ENCODE assay signal across 8 mouse cellular contexts in genomic region chr11:35864981-35865604, GRCm38 (mm10). TPM values are rescaled to one million over a fixed set of nuclear protein-coding genes. Genes with fewer than 3 reads are reported as not detected.
DNase-seq lines count a peak whose midpoint lies in the region; ATAC-seq lines count a peak whose summit lies in the region.

No protein-coding gene starts in this region.

- no peaks in the 10 kb centered on the region for H3K27me3 ChIP-seq in heart, embryonic 12.5 days (replicated peaks)
- H3K27me3 ChIP-seq in heart, embryonic 11.5 days (ENCODE audit: control insufficient read depth, insufficient read depth, low read length), result no peaks in the 10 kb centered on the region
- H3K27me3 ChIP-seq in embryonic facial prominence, embryonic 13.5 days, result no peaks in the 10 kb centered on the region
- no peaks in the 10 kb centered on the region for H3K27me3 ChIP-seq in intestine, embryonic 16.5 days (replicated peaks; ENCODE audit: control insufficient read depth, insufficient read depth, low read length)
- H3K27me3 ChIP-seq in midbrain, embryonic 14.5 days (ENCODE audit: control insufficient read depth, insufficient read depth, low read length), result no peaks in the 10 kb centered on the region

- 43% methylated on average over 9 of the region's 9 CpGs for WGBS in heart, embryonic 12.5 days
- 37% methylated on average over 9 of the region's 9 CpGs for WGBS in heart, embryonic 11.5 days (ENCODE audit: insufficient replicate concordance)
- 16% methylated on average over 9 of the region's 9 CpGs for WGBS in embryonic facial prominence, embryonic 13.5 days
- WGBS in intestine, embryonic 16.5 days, result 39% methylated on average over 9 of the region's 9 CpGs
- 5% methylated on average over 9 of the region's 9 CpGs for WGBS in midbrain, embryonic 14.5 days

- no peak for ATAC-seq in heart, embryonic 12.5 days (ENCODE audit: insufficient number of reproducible peaks, low FRiP score)
- ATAC-seq in heart, embryonic 11.5 days (replicated peaks; ENCODE audit: insufficient number of reproducible peaks, low FRiP score, low TSS enrichment), result no peak
- ATAC-seq in embryonic facial prominence, embryonic 13.5 days (ENCODE audit: insufficient number of reproducible peaks, insufficient read depth, low FRiP score, low TSS enrichment, low read depth), result peak; percentile 81
- ATAC-seq in intestine, embryonic 16.5 days, result peak; percentile 76
- peak; percentile 89 for ATAC-seq in midbrain, embryonic 14.5 days (ENCODE audit: low FRiP score, low TSS enrichment)
- no peak for ATAC-seq in erythroblast, adult 5-6 weeks (replicated peaks; ENCODE audit: low FRiP score, poor library complexity, severe bottlenecking)

- DNase-seq in midbrain, embryonic 14.5 days, result peak; percentile 93
- no peak for DNase-seq in adrenal gland, postnatal 10 days
- no peak for DNase-seq in spleen, postnatal 14 days (ENCODE audit: low spot score in 2 of 2)

- H3K4me3 ChIP-seq in heart, embryonic 12.5 days, result no peak overlapping the region
- H3K4me3 ChIP-seq in heart, embryonic 11.5 days (ENCODE audit: low read depth, low read length), result no peak overlapping the region
- H3K4me3 ChIP-seq in embryonic facial prominence, embryonic 13.5 days, result no peak overlapping the region
- no peak overlapping the region for H3K4me3 ChIP-seq in intestine, embryonic 16.5 days (ENCODE audit: low read length)
- H3K4me3 ChIP-seq in midbrain, embryonic 14.5 days (replicated peaks; ENCODE audit: low read depth, low read length), result no peak overlapping the region

- no peaks in the 10 kb centered on the region for H3K9me3 ChIP-seq in heart, embryonic 12.5 days (replicated peaks)
- no peaks in the 10 kb centered on the region for H3K9me3 ChIP-seq in heart, embryonic 11.5 days (replicated peaks; ENCODE audit: control insufficient read depth, low read length)
- H3K9me3 ChIP-seq in embryonic facial prominence, embryonic 13.5 days, result no peaks in the 10 kb centered on the region
- H3K9me3 ChIP-seq in intestine, embryonic 16.5 days (ENCODE audit: control insufficient read depth, low read length), result no peaks in the 10 kb centered on the region
- H3K9me3 ChIP-seq in midbrain, embryonic 14.5 days (ENCODE audit: control insufficient read depth, low read length), result no peaks in the 10 kb centered on the region

- H3K9ac ChIP-seq in heart, embryonic 12.5 days, result no peak overlapping the region
- H3K9ac ChIP-seq in heart, embryonic 11.5 days (ENCODE audit: low read depth, low read length), result no peak overlapping the region; the same call in 1 of the 2 replicates
- 0 out of 2 replicates have a peak overlapping the region, but pooled peaks have one; percentile 40 for H3K9ac ChIP-seq in embryonic facial prominence, embryonic 13.5 days
- H3K9ac ChIP-seq in intestine, embryonic 16.5 days (ENCODE audit: low read depth, low read length), result no peak overlapping the region
- H3K9ac ChIP-seq in midbrain, embryonic 14.5 days (replicated peaks; ENCODE audit: low read length), result peak overlapping the region; percentile 17; the same call in 1 of the 2 replicates

- H3K4me1 ChIP-seq in heart, embryonic 12.5 days (replicated peaks), result peaks cover 32% of the 10 kb centered on the region
- peaks cover 17% of the 10 kb centered on the region for H3K4me1 ChIP-seq in heart, embryonic 11.5 days (ENCODE audit: control insufficient read depth, insufficient read depth, low read length)
- peaks cover 18% of the 10 kb centered on the region for H3K4me1 ChIP-seq in embryonic facial prominence, embryonic 13.5 days
- no peaks in the 10 kb centered on the region for H3K4me1 ChIP-seq in intestine, embryonic 16.5 days (ENCODE audit: control insufficient read depth, insufficient read depth, low read length)
- peaks cover 29% of the 10 kb centered on the region for H3K4me1 ChIP-seq in midbrain, embryonic 14.5 days (ENCODE audit: control insufficient read depth, insufficient read depth, low read length)

- no peak overlapping the region for H3K4me2 ChIP-seq in heart, embryonic 12.5 days
- H3K4me2 ChIP-seq in heart, embryonic 11.5 days, result no peak overlapping the region
- H3K4me2 ChIP-seq in embryonic facial prominence, embryonic 13.5 days, result peak overlapping the region; percentile 21
- no peak overlapping the region for H3K4me2 ChIP-seq in intestine, embryonic 16.5 days (ENCODE audit: low read depth, low read length)
- peak overlapping the region; percentile 44 for H3K4me2 ChIP-seq in midbrain, embryonic 14.5 days (ENCODE audit: low read length)

- H3K36me3 ChIP-seq in heart, embryonic 12.5 days, result no peaks in the 10 kb centered on the region
- H3K36me3 ChIP-seq in heart, embryonic 11.5 days (ENCODE audit: control insufficient read depth, insufficient read depth, low read length), result no peaks in the 10 kb centered on the region
- peaks cover 11% of the 10 kb centered on the region for H3K36me3 ChIP-seq in embryonic facial prominence, embryonic 13.5 days
- H3K36me3 ChIP-seq in intestine, embryonic 16.5 days (ENCODE audit: control insufficient read depth, insufficient read depth, low read length), result no peaks in the 10 kb centered on the region
- H3K36me3 ChIP-seq in midbrain, embryonic 14.5 days (ENCODE audit: control insufficient read depth, insufficient read depth, low read length), result peaks cover 8% of the 10 kb centered on the region; the same call in 1 of the 2 replicates

- H3K27ac ChIP-seq in heart, embryonic 12.5 days (ENCODE audit: poor library complexity, severe bottlenecking), result peak overlapping the region; percentile 66; the same call in 1 of the 2 replicates
- H3K27ac ChIP-seq in heart, embryonic 11.5 days (ENCODE audit: low read depth, low read length), result no peak overlapping the region
- H3K27ac ChIP-seq in embryonic facial prominence, embryonic 13.5 days, result peak overlapping the region; percentile 11
- H3K27ac ChIP-seq in intestine, embryonic 16.5 days (ENCODE audit: low read length), result no peak overlapping the region
- H3K27ac ChIP-seq in midbrain, embryonic 14.5 days (replicated peaks; ENCODE audit: low read depth, low read length), result peak overlapping the region; percentile 89

RNA-seq across cellular contexts. Expression of gene Rars, which starts 30.8 kb away (rescaled TPM):
- 68.5 and 73.8 TPM in 2 replicates for polyA plus RNA-seq in heart, embryonic 12.5 days (2016; fragmentation: Nextera tagmentation; extraction: Ambion mirVana)
- 82.4 and 89.2 TPM in 2 replicates for polyA plus RNA-seq in heart, embryonic 11.5 days (2014; fragmentation: Nextera tagmentation; extraction: Ambion mirVana)
- 79.3 and 81.0 TPM in 2 replicates for polyA plus RNA-seq in embryonic facial prominence, embryonic 13.5 days (2015; fragmentation: Nextera tagmentation; extraction: Ambion mirVana)
- 132 and 139 TPM in 2 replicates for polyA plus RNA-seq in intestine, embryonic 16.5 days (2015; fragmentation: Nextera tagmentation; extraction: Ambion mirVana)
- 72.0 and 73.1 TPM in 2 replicates for polyA plus RNA-seq in midbrain, embryonic 14.5 days (2014; fragmentation: Nextera tagmentation; extraction: Ambion mirVana)
- total RNA-seq in adrenal gland, postnatal 10 days (2021), result 10 to 100 TPM; 57.9 to 61.6 TPM
- 20.9 and 22.2 TPM in 2 replicates for total RNA-seq in erythroblast, adult 5-6 weeks (2015; ENCODE audit: low replicate concordance)
- 24.7 and 25.4 TPM in 2 replicates for total RNA-seq in erythroblast, adult 5-6 weeks (2017; ENCODE audit: low replicate concordance)

Comparison
In these comparisons a context has a peak if more than half of its experiments do, and no peak if none do; other contexts are left out.
1. H3K27ac ChIP-seq: peak in heart, embryonic 12.5 days (single experiment), embryonic facial prominence, embryonic 13.5 days (single experiment) and midbrain, embryonic 14.5 days (single experiment); none in heart, embryonic 11.5 days (single experiment) and intestine, embryonic 16.5 days (single experiment).
2. ATAC-seq: peak in embryonic facial prominence, embryonic 13.5 days (single experiment), intestine, embryonic 16.5 days (single experiment) and midbrain, embryonic 14.5 days (single experiment); none in heart, embryonic 12.5 days (single experiment), heart, embryonic 11.5 days (single experiment) and erythroblast, adult 5-6 weeks (single experiment).
3. H3K4me2 ChIP-seq: peak in embryonic facial prominence, embryonic 13.5 days (single experiment) and midbrain, embryonic 14.5 days (single experiment); none in heart, embryonic 12.5 days (single experiment), heart, embryonic 11.5 days (single experiment) and intestine, embryonic 16.5 days (single experiment).
4. H3K9ac ChIP-seq: peak in embryonic facial prominence, embryonic 13.5 days (single experiment) and midbrain, embryonic 14.5 days (single experiment); none in heart, embryonic 12.5 days (single experiment), heart, embryonic 11.5 days (single experiment) and intestine, embryonic 16.5 days (single experiment).